ENCODE assay signal across 8 mouse cellular contexts in genomic region chr14:34219295-34219694, GRCm38 (mm10). TPM values are rescaled to one million over a fixed set of nuclear protein-coding genes. Genes with fewer than 3 reads are reported as not detected.
DNase-seq lines count a peak whose midpoint lies in the region; ATAC-seq and TF ChIP-seq lines count a peak whose summit lies in the region.

TSS of gene Syt15 (plus strand) at chr14:34219595.

- WGBS in lung, embryonic 14.5 days, result 40% methylated on average over 6 of the region's 6 CpGs
- WGBS in forebrain, embryonic 13.5 days, result 72% methylated on average over 6 of the region's 6 CpGs
- 50% methylated on average over 6 of the region's 6 CpGs for WGBS in limb, embryonic 12.5 days
- WGBS in neural tube, embryonic 14.5 days, result 80% methylated on average over 6 of the region's 6 CpGs

- H3K4me1 ChIP-seq in lung, embryonic 14.5 days (ENCODE audit: insufficient read depth), result peaks cover 10% of the 10 kb centered on the region
- peaks cover 4% of the 10 kb centered on the region; the same call in 1 of the 2 replicates for H3K4me1 ChIP-seq in forebrain, embryonic 13.5 days
- peaks cover 8% of the 10 kb centered on the region for H3K4me1 ChIP-seq in limb, embryonic 12.5 days (replicated peaks)
- H3K4me1 ChIP-seq in neural tube, embryonic 14.5 days (ENCODE audit: control insufficient read depth, insufficient read depth, low read length), result no peaks in the 10 kb centered on the region

- ATAC-seq in lung, embryonic 14.5 days (ENCODE audit: insufficient read depth), result no peak
- ATAC-seq in forebrain, embryonic 13.5 days, result no peak
- ATAC-seq in limb, embryonic 12.5 days (ENCODE audit: insufficient number of reproducible peaks, insufficient read depth, low FRiP score, low TSS enrichment, low read depth), result no peak
- ATAC-seq in neural tube, embryonic 14.5 days (ENCODE audit: low read depth), result no peak

- H3K27me3 ChIP-seq in lung, embryonic 14.5 days (ENCODE audit: insufficient read depth, low read length), result peaks cover 28% of the 10 kb centered on the region
- H3K27me3 ChIP-seq in forebrain, embryonic 13.5 days, result peaks cover 41% of the 10 kb centered on the region
- peaks cover 50% of the 10 kb centered on the region for H3K27me3 ChIP-seq in limb, embryonic 12.5 days
- H3K27me3 ChIP-seq in neural tube, embryonic 14.5 days (ENCODE audit: control insufficient read depth, insufficient read depth, low read length), result 0 out of 2 replicates have a peak, but pooled peaks cover 4% of the 10 kb centered on the region

- no peak for DNase-seq in lung, embryonic 14.5 days
- no peak for DNase-seq in lung, postnatal 14 days
- DNase-seq in embryo, embryonic 9.5 days (ENCODE audit: extremely low spot score), result no peak
- no peak for DNase-seq in right cerebral cortex, postnatal 10 days (ENCODE audit: low spot score in 2 of 2)
- no peak for DNase-seq in thymus, postnatal 36 days

- H3K9me3 ChIP-seq in lung, embryonic 14.5 days (ENCODE audit: low read depth, low read length), result no peaks in the 10 kb centered on the region
- H3K9me3 ChIP-seq in forebrain, embryonic 13.5 days (replicated peaks), result no peaks in the 10 kb centered on the region
- no peaks in the 10 kb centered on the region for H3K9me3 ChIP-seq in limb, embryonic 12.5 days
- no peaks in the 10 kb centered on the region for H3K9me3 ChIP-seq in neural tube, embryonic 14.5 days (ENCODE audit: control insufficient read depth, low read length)

- peak within 1 kb of the TSS; percentile 27 for H3K4me3 ChIP-seq in lung, embryonic 14.5 days (ENCODE audit: low read depth, low read length)
- H3K4me3 ChIP-seq in forebrain, embryonic 13.5 days, result peak within 1 kb of the TSS; percentile 21
- peak within 1 kb of the TSS; percentile 41 for H3K4me3 ChIP-seq in limb, embryonic 12.5 days (replicated peaks)
- H3K4me3 ChIP-seq in neural tube, embryonic 14.5 days (ENCODE audit: low read depth, low read length), result no peak within 1 kb of the TSS

- H3K9ac ChIP-seq in lung, embryonic 14.5 days, result peak within 1 kb of the TSS; percentile 6; the same call in 1 of the 2 replicates
- no peak within 1 kb of the TSS for H3K9ac ChIP-seq in forebrain, embryonic 13.5 days
- peak within 1 kb of the TSS; percentile 50; the same call in 1 of the 2 replicates for H3K9ac ChIP-seq in limb, embryonic 12.5 days (replicated peaks)
- H3K9ac ChIP-seq in neural tube, embryonic 14.5 days (replicated peaks; ENCODE audit: low read depth, low read length), result 0 out of 2 replicates have a peak within 1 kb of the TSS, but pooled peaks have one; percentile 21

- H3K4me2 ChIP-seq in lung, embryonic 14.5 days, result peak within 1 kb of the TSS; percentile 61
- peak within 1 kb of the TSS; percentile 54 for H3K4me2 ChIP-seq in forebrain, embryonic 13.5 days
- H3K4me2 ChIP-seq in limb, embryonic 12.5 days, result peak within 1 kb of the TSS; percentile 69
- H3K4me2 ChIP-seq in neural tube, embryonic 14.5 days (ENCODE audit: low read depth, low read length), result peak within 1 kb of the TSS; percentile 37

- H3K36me3 ChIP-seq in lung, embryonic 14.5 days (ENCODE audit: insufficient read depth), result no peaks in the 10 kb centered on the region
- H3K36me3 ChIP-seq in forebrain, embryonic 13.5 days (ENCODE audit: poor library complexity, severe bottlenecking), result no peaks in the 10 kb centered on the region
- H3K36me3 ChIP-seq in limb, embryonic 12.5 days, result no peaks in the 10 kb centered on the region
- H3K36me3 ChIP-seq in neural tube, embryonic 14.5 days (ENCODE audit: control insufficient read depth, insufficient read depth, low read length), result no peaks in the 10 kb centered on the region

- no peak for TF ChIP-seq CTCF in lung, embryonic 14.5 days (IDR thresholded peaks at IDR 0.05; ENCODE audit: low read depth)

- no peak within 1 kb of the TSS for H3K27ac ChIP-seq in lung, embryonic 14.5 days (ENCODE audit: low read depth)
- H3K27ac ChIP-seq in forebrain, embryonic 13.5 days, result no peak within 1 kb of the TSS
- no peak within 1 kb of the TSS for H3K27ac ChIP-seq in limb, embryonic 12.5 days
- no peak within 1 kb of the TSS for H3K27ac ChIP-seq in neural tube, embryonic 14.5 days (ENCODE audit: low read depth, low read length)

RNA-seq across cellular contexts. Expression of gene Syt15, which starts in this region (rescaled TPM):
- polyA plus RNA-seq in lung, embryonic 14.5 days (2014; fragmentation: Nextera tagmentation; extraction: Ambion mirVana), result 0.42 TPM in 2 replicates
- 0.21 and 0.26 TPM in 2 replicates for polyA plus RNA-seq in forebrain, embryonic 13.5 days (2015; fragmentation: Nextera tagmentation; extraction: Ambion mirVana)
- 0.12 and 0.16 TPM in 2 replicates for polyA plus RNA-seq in limb, embryonic 12.5 days (2016; fragmentation: Nextera tagmentation; extraction: Ambion mirVana)
- 0.46 and 0.49 TPM in 2 replicates for polyA plus RNA-seq in neural tube, embryonic 14.5 days (2014; fragmentation: Nextera tagmentation; extraction: Ambion mirVana)
